Mouse (Mus musculus): Measurements from ENCODE around the gene Olfr605. TPM values are rescaled to one million over a fixed set of nuclear protein-coding genes. Genes with fewer than 3 reads are reported as not detected.
"Not testable (repeated sequence)": the region's sequence is repeated elsewhere in the genome, so short reads cannot be mapped to it uniquely, and the experiment has no call there.

Gene Olfr605
- polyA plus RNA-seq (2011; ENCODE audit: insufficient read depth, insufficient read length, low read depth, missing spikeins) = not detected in 2 replicates

- no peak within 1 kb of the TSS for H3K4me3 ChIP-seq (ENCODE audit: low read depth, low read length)
- no peak within 1 kb of the TSS for H3K9ac ChIP-seq (ENCODE audit: low read depth, poor library complexity, severe bottlenecking)
- no peak within 1 kb of the TSS for H3K27ac ChIP-seq (ENCODE audit: insufficient read depth, low read length)
- no peaks in the 10 kb centered on the region for H3K9me3 ChIP-seq (replicated peaks; ENCODE audit: control insufficient read depth, insufficient read depth, low read length, poor library complexity, severe bottlenecking)
- H3K4me1 ChIP-seq (ENCODE audit: control insufficient read depth, insufficient read depth, low read length) = no peaks in the 10 kb centered on the region
- no peaks in the 10 kb centered on the region for H3K36me3 ChIP-seq (ENCODE audit: control insufficient read depth, insufficient read depth, low read length, poor library complexity, severe bottlenecking)
- H3K27me3 ChIP-seq (ENCODE audit: control insufficient read depth, insufficient read depth, low read length, poor library complexity, severe bottlenecking) = no peaks in the 10 kb centered on the region
- TF ChIP-seq POLR2A (IDR thresholded peaks at IDR 0.05; ENCODE audit: insufficient read depth, low read length) = no peak
- TF ChIP-seq EP300 (IDR thresholded peaks at IDR 0.05; ENCODE audit: insufficient read depth, low read depth, low read length) = no peak
- TF ChIP-seq CTCF (IDR thresholded peaks at IDR 0.05; ENCODE audit: low read depth, low read length) = no peak
Observed at GRCm38 (mm10) chr7:103445339-103445738, at the start of gene Olfr605. Gene Olfr605, minus strand, starts transcription at chr7:103445439.

- not testable (repeated sequence) for H3K9ac ChIP-seq (ENCODE audit: low read depth, poor library complexity, severe bottlenecking); H3K27ac ChIP-seq (ENCODE audit: insufficient read depth, low read length); H3K27me3 ChIP-seq (ENCODE audit: control insufficient read depth, insufficient read depth, low read length, poor library complexity, severe bottlenecking); H3K4me3 ChIP-seq (ENCODE audit: low read depth, low read length); H3K4me1 ChIP-seq (ENCODE audit: control insufficient read depth, insufficient read depth, low read length); H3K36me3 ChIP-seq (ENCODE audit: control insufficient read depth, insufficient read depth, low read length, poor library complexity, severe bottlenecking)
- peaks cover 16% of the 10 kb centered on the region for H3K9me3 ChIP-seq (replicated peaks; ENCODE audit: control insufficient read depth, insufficient read depth, low read length, poor library complexity, severe bottlenecking)
Observed at GRCm38 (mm10) chr7:103477106-103477505, 31.9 kb upstream of the Olfr605 start.

GRCm38 (mm10) chr7:103469577-103469976 is 24.3 kb upstream of the Olfr605 start, which contains the start of gene Olfr608:
Gene Olfr608, plus strand, starts transcription at chr7:103469877.
- no peaks in the 10 kb centered on the region for H3K27me3 ChIP-seq (ENCODE audit: control insufficient read depth, insufficient read depth, low read length, poor library complexity, severe bottlenecking)
- no peak within 1 kb of the TSS for H3K27ac ChIP-seq (ENCODE audit: insufficient read depth, low read length)
- no peak within 1 kb of the TSS for H3K9ac ChIP-seq (ENCODE audit: low read depth, poor library complexity, severe bottlenecking)
- no peaks in the 10 kb centered on the region for H3K4me1 ChIP-seq (ENCODE audit: control insufficient read depth, insufficient read depth, low read length)
- H3K9me3 ChIP-seq (replicated peaks; ENCODE audit: control insufficient read depth, insufficient read depth, low read length, poor library complexity, severe bottlenecking) = no peaks in the 10 kb centered on the region
- H3K4me3 ChIP-seq (ENCODE audit: low read depth, low read length) = no peak within 1 kb of the TSS
- TF ChIP-seq EP300 (IDR thresholded peaks at IDR 0.05; ENCODE audit: insufficient read depth, low read depth, low read length) (no peak), CTCF (IDR thresholded peaks at IDR 0.05; ENCODE audit: low read depth, low read length) (no peak), POLR2A (IDR thresholded peaks at IDR 0.05; ENCODE audit: insufficient read depth, low read length) (no peak)
- H3K36me3 ChIP-seq (ENCODE audit: control insufficient read depth, insufficient read depth, low read length, poor library complexity, severe bottlenecking) = no peaks in the 10 kb centered on the region

- TF ChIP-seq CTCF (IDR thresholded peaks at IDR 0.05; ENCODE audit: low read depth, low read length) (no peak), EP300 (IDR thresholded peaks at IDR 0.05; ENCODE audit: insufficient read depth, low read depth, low read length) (no peak), POLR2A (IDR thresholded peaks at IDR 0.05; ENCODE audit: insufficient read depth, low read length) (no peak)
- Histone ChIP-seq H3K9ac (ENCODE audit: low read depth, poor library complexity, severe bottlenecking) (no peak overlapping the region), H3K36me3 (ENCODE audit: control insufficient read depth, insufficient read depth, low read length, poor library complexity, severe bottlenecking) (no peaks in the 10 kb centered on the region), H3K4me1 (ENCODE audit: control insufficient read depth, insufficient read depth, low read length) (no peaks in the 10 kb centered on the region), H3K27me3 (ENCODE audit: control insufficient read depth, insufficient read depth, low read length, poor library complexity, severe bottlenecking) (no peaks in the 10 kb centered on the region), H3K4me3 (ENCODE audit: low read depth, low read length) (no peak overlapping the region), H3K27ac (ENCODE audit: insufficient read depth, low read length) (no peak overlapping the region), H3K9me3 (replicated peaks; ENCODE audit: control insufficient read depth, insufficient read depth, low read length, poor library complexity, severe bottlenecking) (no peaks in the 10 kb centered on the region)
Observed at GRCm38 (mm10) chr7:103460590-103460989, 15.4 kb upstream of the Olfr605 start.

GRCm38 (mm10) chr7:103448746-103449145 is 3.5 kb upstream of the Olfr605 start, which contains the start of gene Olfr606:
Gene Olfr606, plus strand, starts transcription at chr7:103449046.
- H3K36me3 ChIP-seq (ENCODE audit: control insufficient read depth, insufficient read depth, low read length, poor library complexity, severe bottlenecking) = no peaks in the 10 kb centered on the region
- H3K27ac ChIP-seq (ENCODE audit: insufficient read depth, low read length) = no peak within 1 kb of the TSS
- no peaks in the 10 kb centered on the region for H3K27me3 ChIP-seq (ENCODE audit: control insufficient read depth, insufficient read depth, low read length, poor library complexity, severe bottlenecking)
- H3K4me3 ChIP-seq (ENCODE audit: low read depth, low read length) = no peak within 1 kb of the TSS
- no peak within 1 kb of the TSS for H3K9ac ChIP-seq (ENCODE audit: low read depth, poor library complexity, severe bottlenecking)
- no peak for TF ChIP-seq EP300 (IDR thresholded peaks at IDR 0.05; ENCODE audit: insufficient read depth, low read depth, low read length)
- no peak for TF ChIP-seq CTCF (IDR thresholded peaks at IDR 0.05; ENCODE audit: low read depth, low read length)
- no peaks in the 10 kb centered on the region for H3K4me1 ChIP-seq (ENCODE audit: control insufficient read depth, insufficient read depth, low read length)
- H3K9me3 ChIP-seq (replicated peaks; ENCODE audit: control insufficient read depth, insufficient read depth, low read length, poor library complexity, severe bottlenecking) = no peaks in the 10 kb centered on the region

GRCm38 (mm10) chr7:103414772-103415171 is 30.5 kb downstream of the Olfr605 start, which contains the start of gene Usp17lc:
Gene Usp17lc, plus strand, starts transcription at chr7:103415072.
- not testable (repeated sequence) for H3K36me3 ChIP-seq (ENCODE audit: control insufficient read depth, insufficient read depth, low read length, poor library complexity, severe bottlenecking); H3K9ac ChIP-seq (ENCODE audit: low read depth, poor library complexity, severe bottlenecking); H3K4me3 ChIP-seq (ENCODE audit: low read depth, low read length); H3K27me3 ChIP-seq (ENCODE audit: control insufficient read depth, insufficient read depth, low read length, poor library complexity, severe bottlenecking); H3K4me1 ChIP-seq (ENCODE audit: control insufficient read depth, insufficient read depth, low read length); H3K9me3 ChIP-seq (replicated peaks; ENCODE audit: control insufficient read depth, insufficient read depth, low read length, poor library complexity, severe bottlenecking); H3K27ac ChIP-seq (ENCODE audit: insufficient read depth, low read length)

GRCm38 (mm10) chr7:103406521-103407055 is 38.7 kb downstream of the Olfr605 start:
- H3K4me1 ChIP-seq (ENCODE audit: control insufficient read depth, insufficient read depth, low read length); H3K9ac ChIP-seq (ENCODE audit: low read depth, poor library complexity, severe bottlenecking); H3K27me3 ChIP-seq (ENCODE audit: control insufficient read depth, insufficient read depth, low read length, poor library complexity, severe bottlenecking); H3K4me3 ChIP-seq (ENCODE audit: low read depth, low read length); H3K9me3 ChIP-seq (replicated peaks; ENCODE audit: control insufficient read depth, insufficient read depth, low read length, poor library complexity, severe bottlenecking); H3K27ac ChIP-seq (ENCODE audit: insufficient read depth, low read length); H3K36me3 ChIP-seq (ENCODE audit: control insufficient read depth, insufficient read depth, low read length, poor library complexity, severe bottlenecking): not testable (repeated sequence)
